Mouse (Mus musculus): Measurements from ENCODE around the gene Rpain.
A peak's percentile ranks its signal among the peaks of the same experiment; 100 is the strongest.

Gene Rpain

GRCm38 (mm10) chr11:70969821-70970559 lies at the start of gene Rpain, which contains the start of gene Nup88:
Rpain (plus strand) TSS chr11:70970213.
Nup88 (minus strand) TSS chr11:70969973.
- peak; percentile 59 for DNase-seq (ENCODE audit: low spot score)

DNA sequence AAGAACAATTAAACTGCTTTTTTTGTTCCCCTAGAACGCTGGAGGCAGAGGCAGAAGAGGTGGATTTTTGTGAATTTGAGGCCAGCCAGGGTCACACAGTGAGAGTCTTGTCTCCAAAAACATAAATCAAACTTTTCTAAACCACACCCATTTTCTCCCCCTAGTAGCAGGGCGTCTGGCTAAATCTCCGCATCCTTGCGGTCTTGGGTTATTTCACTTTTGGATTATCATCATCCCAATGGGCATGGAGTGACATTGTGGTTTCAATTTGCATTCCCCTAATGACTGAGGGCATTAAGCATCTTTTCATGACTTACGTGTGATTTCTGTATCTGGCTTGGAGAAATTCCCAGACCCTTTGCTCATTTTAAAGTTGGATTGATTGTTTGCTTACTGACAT lies 38.6 kb upstream of the Rpain start:
- no peak for DNase-seq (ENCODE audit: low spot score)

DNA sequence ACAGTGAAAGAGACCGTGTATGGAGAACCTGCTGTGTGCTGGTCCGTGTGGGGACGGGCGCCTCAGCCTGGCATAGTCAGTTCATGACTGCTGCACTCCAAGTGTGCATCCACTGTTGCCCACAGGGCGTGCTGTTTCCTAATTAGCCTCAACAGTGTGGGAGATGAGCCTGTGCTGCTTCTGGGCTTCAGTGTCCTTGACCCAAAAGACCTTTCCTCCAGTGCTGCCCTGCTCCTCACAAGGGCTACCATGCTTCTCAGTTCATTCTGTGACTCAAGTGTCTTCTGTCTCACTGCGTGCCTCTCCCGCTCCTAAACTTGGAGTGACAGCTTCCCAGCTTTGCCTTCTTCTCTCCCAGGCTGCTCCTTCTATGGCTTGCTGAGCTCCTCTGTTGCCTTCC lies 34.7 kb upstream of the Rpain start:
- DNase-seq (ENCODE audit: low spot score): no peak

GRCm38 (mm10) chr11:70942596-70942995 lies 27.4 kb upstream of the Rpain start:
- DNase-seq (ENCODE audit: low spot score): no peak

DNA sequence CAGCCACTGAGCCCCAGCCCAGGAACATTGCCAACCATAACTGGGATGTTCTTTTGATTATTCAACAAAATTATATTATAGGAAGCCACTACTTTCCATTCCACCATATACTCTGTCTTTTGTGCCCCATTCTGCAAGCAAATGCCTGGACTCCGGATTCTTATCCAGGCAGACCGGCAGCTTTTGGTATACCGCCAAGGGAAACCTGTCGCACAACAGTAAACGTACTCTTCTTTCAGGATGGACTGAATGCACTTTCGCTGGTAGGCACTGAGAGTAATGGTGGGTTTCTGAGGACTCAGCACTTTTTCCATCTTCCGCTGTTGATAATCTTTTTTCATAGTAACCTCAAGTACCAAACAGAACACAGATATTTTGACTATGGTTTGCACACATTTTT lies 26.4 kb upstream of the Rpain start:
- DNase-seq (ENCODE audit: low spot score): no peak

DNA sequence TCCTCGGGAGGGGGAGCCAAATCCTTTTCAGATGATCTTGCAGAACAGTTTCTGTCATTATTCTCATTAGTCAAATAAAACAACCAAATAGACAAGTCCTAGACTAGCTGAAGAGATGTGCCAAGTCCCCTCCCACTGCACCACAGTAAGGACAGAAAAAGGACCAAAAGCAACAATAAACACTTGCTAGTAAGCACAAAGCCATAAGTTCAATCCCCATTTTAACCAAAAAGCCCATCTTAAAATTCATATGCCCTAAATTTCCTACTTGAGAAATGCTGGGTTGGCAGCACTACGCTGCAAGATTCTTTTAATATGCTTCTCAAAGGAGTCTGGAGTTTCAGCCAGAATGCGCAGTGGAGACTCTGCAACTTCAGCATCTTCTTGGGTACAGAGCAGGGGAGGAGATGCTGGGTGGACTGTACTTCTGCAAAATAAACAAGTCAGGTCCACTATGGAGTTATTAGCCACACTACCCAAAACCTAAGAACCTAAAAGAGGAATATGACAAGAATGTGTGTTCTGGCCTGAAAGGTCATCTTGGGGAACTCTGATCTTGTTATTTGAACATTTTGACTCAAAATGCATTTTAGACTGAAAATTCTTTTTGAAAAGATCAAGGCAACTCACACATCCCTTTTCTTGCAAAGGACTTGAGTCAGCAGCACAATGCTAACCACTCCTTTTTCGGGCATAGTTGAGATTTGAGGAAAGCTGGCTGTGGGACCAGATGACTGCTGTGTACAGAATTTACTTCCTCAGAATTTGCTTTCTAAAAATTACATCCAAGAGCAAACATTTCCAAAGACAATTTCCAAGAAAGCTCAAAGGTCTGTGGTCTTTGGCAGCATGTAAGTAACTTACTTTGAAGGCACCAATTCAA lies 24.8 kb upstream of the Rpain start:
- DNase-seq (ENCODE audit: low spot score): no peak

DNA sequence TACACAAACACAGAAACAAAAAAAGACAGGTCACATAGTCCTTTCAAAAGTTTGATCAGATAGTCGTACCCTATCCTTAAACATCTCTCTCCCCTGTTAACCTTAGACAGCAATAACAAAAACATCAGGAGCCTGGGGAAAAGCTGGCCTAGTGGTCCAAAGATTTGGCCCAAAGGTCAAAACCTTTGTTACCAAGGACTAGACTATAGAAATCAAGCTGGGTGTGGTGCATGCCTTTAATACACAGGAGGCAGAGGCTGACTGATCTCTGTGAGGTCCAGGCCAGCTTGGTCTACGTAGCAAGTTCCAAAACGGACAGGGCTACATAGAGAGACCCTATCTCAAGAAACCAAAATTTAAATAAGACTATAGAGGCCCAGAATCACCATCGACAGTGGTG lies 15.3 kb upstream of the Rpain start:
- DNase-seq (ENCODE audit: low spot score): no peak

DNA sequence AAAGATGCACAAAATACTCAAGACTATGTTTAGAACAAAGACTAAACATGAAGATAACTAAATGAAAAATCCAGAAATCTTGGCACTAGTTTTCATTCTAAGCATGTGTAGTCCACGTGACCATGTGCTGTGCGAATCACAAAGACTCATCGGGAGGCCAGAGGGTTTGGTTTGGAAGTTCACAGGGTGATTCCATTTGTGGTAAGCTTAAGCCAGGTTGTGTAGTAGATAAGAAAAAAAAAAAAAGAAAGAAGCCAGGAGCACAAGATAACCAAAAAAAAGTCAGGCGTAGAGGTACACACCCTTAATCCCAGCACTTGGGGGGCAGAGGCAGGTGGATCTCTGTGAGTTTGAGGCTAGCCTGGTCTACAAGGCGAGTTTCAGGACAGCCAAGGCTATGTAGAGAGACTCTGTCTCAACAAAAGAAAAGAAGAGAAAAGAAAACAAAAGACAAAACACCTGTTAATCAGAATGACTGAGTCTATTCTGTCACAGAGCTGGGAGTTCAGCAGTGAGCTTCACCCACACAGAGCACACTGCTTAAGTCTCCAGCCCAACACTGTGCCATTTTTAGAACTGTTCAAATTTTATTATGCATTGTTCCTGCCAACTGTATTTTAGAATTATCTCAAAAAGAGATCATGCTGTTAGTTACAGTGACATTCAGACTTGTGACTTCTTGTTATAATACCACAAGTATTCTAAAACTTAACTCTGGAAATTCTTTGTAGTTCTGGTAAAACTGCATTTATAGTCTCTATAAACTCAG lies 9.0 kb upstream of the Rpain start:
- DNase-seq (ENCODE audit: low spot score): no peak

GRCm38 (mm10) chr11:70964222-70964907 lies 5.6 kb upstream of the Rpain start:
- DNase-seq (ENCODE audit: low spot score): no peak

DNA sequence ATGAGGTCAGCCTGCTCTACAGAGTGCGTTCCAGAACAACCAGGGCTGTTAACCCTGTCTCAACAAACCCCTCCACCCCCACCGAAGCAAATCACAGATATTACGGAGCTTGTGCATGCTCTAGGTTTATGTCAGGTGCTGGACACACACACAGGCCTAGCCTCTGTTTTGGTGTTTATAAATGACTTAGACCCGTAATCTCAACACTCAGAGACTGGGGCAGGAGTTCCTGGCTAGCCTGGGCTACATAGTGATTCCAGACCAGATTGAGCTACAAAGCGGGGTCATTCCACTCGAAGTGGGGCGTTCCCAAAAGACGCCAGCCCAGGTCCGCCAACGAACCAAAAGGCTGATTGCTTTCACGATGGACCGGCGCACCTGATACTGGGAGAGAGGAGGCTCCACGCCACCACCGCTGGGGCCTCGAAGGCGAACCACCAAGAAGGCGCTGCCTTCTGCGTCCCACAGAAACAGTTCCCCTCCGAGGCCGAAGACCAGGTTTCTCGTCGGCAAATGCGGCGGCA lies 680 bp upstream of the Rpain start:
- no peak for DNase-seq (ENCODE audit: low spot score)

GRCm38 (mm10) chr11:70970560-70971540 lies 837 bp downstream of the Rpain start:
- DNase-seq (ENCODE audit: low spot score): no peak

- no peak for DNase-seq (ENCODE audit: low spot score)
These were observed 2.6 kb downstream of the Rpain start for GRCm38 (mm10) chr11:70972586-70972985.

DNA sequence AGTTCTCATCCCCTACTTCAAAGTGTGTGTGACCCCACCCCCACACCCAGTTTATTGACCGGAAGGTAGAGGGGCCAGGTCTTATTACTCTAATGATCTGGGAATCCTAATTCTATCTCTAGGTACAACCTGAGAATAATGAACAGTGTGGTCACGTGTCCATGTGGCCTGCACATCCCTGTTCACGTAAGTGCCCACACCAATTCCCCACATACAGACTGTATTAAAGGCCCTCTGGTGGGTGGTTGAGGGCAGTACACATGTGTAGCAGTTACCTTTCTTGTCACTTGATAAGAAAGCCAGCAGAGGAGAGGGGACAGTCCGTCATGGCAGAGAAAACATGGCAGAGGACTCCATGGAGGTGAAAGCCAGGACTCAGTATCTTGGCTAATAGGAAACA lies 3.9 kb downstream of the Rpain start:
- DNase-seq (ENCODE audit: low spot score): no peak

GRCm38 (mm10) chr11:70975193-70975592 lies 5.2 kb downstream of the Rpain start:
- DNase-seq (ENCODE audit: low spot score): no peak

DNA sequence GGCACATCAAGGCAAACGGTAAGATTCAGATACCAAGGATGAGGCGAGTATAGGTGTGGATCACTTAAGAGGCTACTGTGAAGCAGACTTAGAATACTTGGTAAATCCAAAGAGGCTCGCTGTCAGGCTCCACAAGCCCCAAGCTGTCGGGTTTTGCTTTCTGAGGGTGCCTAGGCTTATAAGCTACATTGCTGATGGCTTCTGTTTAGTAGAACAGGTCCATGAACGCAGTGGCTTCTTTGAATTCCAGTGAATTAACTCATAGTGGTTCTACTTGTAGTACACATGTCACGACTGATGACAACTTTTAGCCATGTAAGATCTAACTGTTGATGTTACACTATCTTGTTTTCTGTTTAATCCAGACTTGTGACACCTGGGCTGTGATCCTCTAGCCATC lies 7.3 kb downstream of the Rpain start:
- DNase-seq (ENCODE audit: low spot score): no peak

- no peak for DNase-seq (ENCODE audit: low spot score)
These were observed 10.2 kb downstream of the Rpain start for GRCm38 (mm10) chr11:70980232-70980631.

- no peak for DNase-seq (ENCODE audit: low spot score)
These were observed 10.9 kb downstream of the Rpain start for GRCm38 (mm10) chr11:70980751-70981510.

- DNase-seq (ENCODE audit: low spot score): no peak
These were observed 12.0 kb downstream of the Rpain start for GRCm38 (mm10) chr11:70982030-70982429.

GRCm38 (mm10) chr11:70982557-70983228 lies 12.7 kb downstream of the Rpain start, which contains the start of gene C1qbp:
C1qbp (minus strand) TSS chr11:70983026.
- DNase-seq (ENCODE audit: low spot score): peak; percentile 94

Measured in urinary bladder, postnatal 10 days (tissue).